Mouse (Mus musculus): ENCODE data around the gene Txnrd1.

Gene Txnrd1

DNA sequence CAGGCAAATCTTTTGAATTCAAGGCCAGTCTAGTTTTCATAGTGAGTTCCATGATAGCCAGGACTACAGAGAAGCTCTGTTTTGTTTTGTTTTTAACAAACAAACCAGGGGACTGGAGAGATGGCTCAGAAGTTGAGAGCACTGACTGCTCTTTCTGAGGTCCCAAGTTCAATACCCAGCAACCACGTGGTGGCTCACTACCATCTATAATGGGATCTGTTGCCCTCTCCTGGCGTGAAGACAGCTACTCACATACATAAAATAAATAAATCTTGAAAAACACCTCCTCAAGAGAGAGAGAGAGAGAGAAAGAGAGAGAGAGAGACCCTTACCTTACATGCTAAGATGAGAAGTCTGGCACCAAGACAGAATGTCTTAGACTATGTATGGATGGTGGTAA, 84.9 kb downstream of the Txnrd1 start:
- DNase-seq (ENCODE audit: low spot score in 2 of 2) = no peak

GRCm38 (mm10) chr10:82919404-82919980, 85.7 kb downstream of the Txnrd1 start:
- no peak for DNase-seq (ENCODE audit: low spot score in 2 of 2)

GRCm38 (mm10) chr10:82923547-82923946, 89.8 kb downstream of the Txnrd1 start:
- DNase-seq (ENCODE audit: low spot score in 2 of 2) = no peak

DNA sequence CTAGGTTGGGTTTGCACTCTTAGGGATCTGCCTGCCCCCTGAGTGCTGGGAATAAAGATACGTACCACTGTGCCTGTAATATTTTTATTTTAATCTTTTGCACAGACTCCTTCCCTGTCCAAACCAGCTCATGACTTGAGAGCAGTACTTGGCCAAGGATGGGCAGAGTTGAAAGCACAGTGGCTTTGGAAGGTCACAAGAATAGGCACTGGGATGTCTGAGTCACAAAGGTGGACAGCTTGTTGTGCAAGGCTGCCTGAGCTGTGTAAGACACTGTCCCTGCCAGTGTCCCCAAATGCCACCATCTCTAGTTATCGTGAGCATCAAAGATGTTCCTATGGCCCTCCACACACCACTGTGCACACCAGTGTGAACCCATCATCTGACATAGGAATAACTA, 91.0 kb downstream of the Txnrd1 start:
- DNase-seq (ENCODE audit: low spot score in 2 of 2) = no peak

DNA sequence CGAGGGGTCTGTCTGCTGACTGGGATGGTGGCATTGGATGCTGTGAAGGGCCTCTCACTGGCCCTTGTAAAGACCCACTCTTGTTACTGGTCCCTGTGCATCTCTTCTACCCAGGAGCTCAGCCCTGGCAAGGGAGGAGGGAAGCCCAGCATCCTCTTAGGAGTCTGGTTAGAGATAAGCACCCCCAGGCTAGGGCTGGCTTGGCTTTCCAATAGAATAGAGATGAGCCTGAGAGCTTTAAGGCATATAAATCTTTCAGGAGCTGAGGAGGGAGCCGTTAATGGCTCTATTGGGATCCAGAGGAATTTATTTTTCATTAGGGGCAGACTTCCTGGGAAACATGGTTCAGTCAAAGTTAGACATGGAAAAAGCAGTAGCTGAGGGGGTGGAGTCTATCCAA, 91.9 kb downstream of the Txnrd1 start:
- no peak for DNase-seq (ENCODE audit: low spot score in 2 of 2)

- no peak for DNase-seq (ENCODE audit: low spot score in 2 of 2)
Measured at GRCm38 (mm10) chr10:82935018-82935633, 101.4 kb downstream of the Txnrd1 start.

GRCm38 (mm10) chr10:82935774-82936173, 102.0 kb downstream of the Txnrd1 start:
- no peak for DNase-seq (ENCODE audit: low spot score in 2 of 2)

Measured in urinary bladder, postnatal 4 days (tissue).